Mouse (Mus musculus) layer of hippocampus, postnatal 14 days (tissue): ENCODE results near the gene Adamts17. TPM values are rescaled to one million over a fixed set of nuclear protein-coding genes. Genes with fewer than 3 reads are reported as not detected.
A peak's percentile ranks its signal among the peaks of the same experiment; 100 is the strongest.

Experiments
- DNase-seq, 2 experiments: peaks; one replicate each; pipeline ENCODE4 v3.0.0; 2021 to 2022; ENCODE audit warnings: low spot score in 2 of 2, mixed read lengths in 1 of 2
- total RNA-seq, 2 experiments: library from RNA; stranded (reverse); gene quantifications; 2 replicates each; pipeline ENCODE4 v1.2.3; 2021

Gene Adamts17
- total RNA-seq, 2 experiments from 2014 or later, result 29.6 to 31.8 TPM

DNA sequence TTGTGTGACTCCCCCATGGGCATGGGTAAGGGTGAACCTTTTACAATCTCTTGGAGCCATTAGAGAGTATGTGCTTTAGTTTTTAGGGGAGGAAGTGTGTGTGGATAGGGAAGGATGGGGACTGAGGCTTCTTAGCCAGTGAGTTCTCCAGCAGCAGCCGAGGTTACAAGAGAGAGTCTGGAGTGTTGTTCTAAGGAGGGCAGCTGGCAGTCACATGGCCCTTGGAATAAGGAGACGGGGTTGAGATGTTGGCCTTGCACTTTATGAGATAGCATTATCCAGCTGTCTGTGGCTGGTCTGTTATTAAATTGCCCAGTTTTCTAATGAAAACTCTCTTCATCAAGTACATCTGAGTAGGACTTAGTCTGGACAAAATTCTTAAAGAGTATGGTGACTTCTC is 4.3 kb downstream of the Adamts17 start:
- no peak for DNase-seq

DNA sequence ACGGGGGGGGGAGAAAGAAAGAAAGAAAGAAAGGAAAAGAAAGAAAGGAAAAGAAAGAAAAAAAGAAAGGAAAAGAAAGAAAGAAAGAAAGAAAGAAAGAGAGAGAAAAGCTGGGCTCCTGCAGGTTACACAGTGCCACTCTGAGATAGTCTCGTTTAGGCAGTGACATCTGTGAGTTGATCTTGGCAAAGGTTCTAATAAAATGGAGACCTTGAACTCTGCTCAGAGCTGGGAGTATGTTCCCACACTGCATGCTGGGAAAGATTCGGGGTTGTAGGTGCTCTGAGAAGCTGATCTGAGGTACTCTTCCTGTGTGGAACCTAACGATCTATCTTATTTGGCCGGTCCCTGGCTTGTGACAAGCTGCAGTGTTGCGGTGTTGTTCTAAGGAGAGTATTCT is 7.0 kb downstream of the Adamts17 start:
- DNase-seq, result no peak

- DNase-seq, result no peak
Measured at GRCm38 (mm10) chr7:66847299-66847698, 7.8 kb downstream of the Adamts17 start.

GRCm38 (mm10) chr7:66849316-66849715 is 9.8 kb downstream of the Adamts17 start:
- DNase-seq, result no peak

GRCm38 (mm10) chr7:66852164-66852563 is 12.6 kb downstream of the Adamts17 start:
- DNase-seq, result no peak

GRCm38 (mm10) chr7:66857610-66858009 is 18.1 kb downstream of the Adamts17 start:
- no peak for DNase-seq

GRCm38 (mm10) chr7:66858247-66859075 is 18.9 kb downstream of the Adamts17 start:
- no peak for DNase-seq

- no peak for DNase-seq
Measured at GRCm38 (mm10) chr7:66859220-66859619, 19.7 kb downstream of the Adamts17 start.

- DNase-seq, result no peak
Measured at GRCm38 (mm10) chr7:66866944-66867718, 27.6 kb downstream of the Adamts17 start.

GRCm38 (mm10) chr7:66867719-66868501 is 28.4 kb downstream of the Adamts17 start:
- DNase-seq, result peak; percentile 43 to 67

GRCm38 (mm10) chr7:66871520-66871919 is 32.0 kb downstream of the Adamts17 start:
- DNase-seq, result no peak

DNA sequence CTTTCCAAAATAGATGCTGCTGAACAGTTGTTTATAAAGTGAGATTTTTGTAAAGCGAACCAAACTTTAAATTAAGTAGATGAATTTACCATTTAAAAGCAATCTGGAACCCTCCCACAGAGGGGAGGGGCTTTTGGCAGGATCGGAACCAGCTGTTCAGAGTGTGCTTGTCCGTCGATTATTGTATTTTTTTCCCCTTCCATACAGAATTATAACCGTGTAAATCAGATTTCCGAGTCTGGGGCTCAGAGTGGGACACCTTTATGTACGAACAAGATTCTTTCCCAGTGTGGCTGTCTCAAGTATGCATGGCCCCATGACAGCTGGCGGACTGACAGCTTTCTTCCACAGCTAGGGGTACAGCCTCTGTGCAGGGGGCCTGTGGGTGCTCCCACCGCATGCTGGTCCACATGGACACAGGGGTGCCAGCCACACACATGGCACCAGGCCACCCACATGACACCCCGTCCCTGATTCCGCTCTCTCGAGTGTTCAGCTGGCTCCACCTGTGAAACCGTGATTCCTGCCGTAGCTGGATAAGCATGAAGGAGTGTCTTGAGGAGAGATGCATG is 32.5 kb downstream of the Adamts17 start:
- DNase-seq, result no peak

GRCm38 (mm10) chr7:66873235-66873634 is 33.7 kb downstream of the Adamts17 start:
- no peak for DNase-seq

DNA sequence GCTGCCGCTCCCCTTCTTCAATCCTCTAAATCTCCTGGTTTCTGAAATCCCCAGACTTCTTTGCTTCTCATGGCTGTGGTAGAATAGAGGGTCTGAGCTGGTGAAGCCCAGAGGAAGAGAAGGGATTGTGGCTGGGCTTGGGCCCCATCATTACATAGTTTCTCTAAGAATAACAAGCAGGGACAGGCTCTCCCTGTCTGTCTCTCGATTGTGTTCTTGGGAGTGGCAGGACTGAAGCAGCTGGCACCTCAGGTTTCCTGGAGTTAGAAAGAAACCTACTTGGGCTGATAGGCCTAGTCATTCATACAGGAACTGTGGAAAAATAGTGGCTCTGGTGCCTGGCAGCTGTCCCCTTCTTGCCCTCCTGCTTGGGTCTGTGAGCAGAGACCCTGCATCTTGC is 51.9 kb downstream of the Adamts17 start:
- no peak for DNase-seq

- no peak for DNase-seq
Measured at GRCm38 (mm10) chr7:66892096-66892495, 52.6 kb downstream of the Adamts17 start.

DNA sequence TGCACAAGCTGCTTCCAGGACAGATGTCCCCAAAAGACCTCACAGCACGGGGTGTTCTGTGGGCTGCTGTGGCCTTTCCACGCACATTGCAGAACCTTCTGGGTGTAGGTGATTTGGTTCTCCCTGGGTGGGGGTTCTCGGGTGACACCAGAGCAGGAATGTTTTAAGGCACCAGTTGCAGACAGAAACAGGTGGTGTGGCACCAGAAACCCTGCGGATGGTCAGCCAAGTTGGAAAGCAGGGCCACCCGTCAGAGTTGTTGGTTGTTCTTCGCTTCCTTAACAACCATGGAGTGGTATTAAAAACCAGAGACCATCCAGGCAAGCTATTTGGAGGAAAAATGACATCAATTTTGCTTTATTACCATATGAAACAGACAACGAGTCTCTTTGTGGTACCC is 62.8 kb downstream of the Adamts17 start:
- peak in 1 of 2 experiments; percentile 6 for DNase-seq

GRCm38 (mm10) chr7:66903014-66903413 is 63.5 kb downstream of the Adamts17 start:
- DNase-seq, result peak; percentile 17 to 18

GRCm38 (mm10) chr7:66905941-66906340 is 66.4 kb downstream of the Adamts17 start:
- DNase-seq, result no peak

DNA sequence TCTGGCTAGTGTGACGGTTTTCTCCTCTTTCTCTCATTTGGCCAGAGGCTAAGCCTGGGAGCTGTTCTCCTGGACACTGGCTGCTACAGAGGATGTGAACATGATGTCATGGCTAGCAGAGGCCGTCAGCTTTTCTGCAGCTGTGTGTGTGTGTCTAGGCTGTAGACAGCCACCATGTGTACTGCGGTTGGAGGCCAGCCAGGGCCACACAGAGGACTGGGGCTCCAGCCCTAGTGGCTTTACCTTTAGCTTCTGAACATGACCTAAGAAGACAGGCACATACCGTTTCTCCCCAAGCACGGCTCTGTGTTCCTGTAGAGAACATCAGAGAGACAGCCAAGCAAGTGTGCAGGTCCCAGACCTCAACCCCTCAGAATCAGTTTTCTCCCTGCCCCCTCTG is 73.3 kb downstream of the Adamts17 start:
- DNase-seq, result no peak

DNA sequence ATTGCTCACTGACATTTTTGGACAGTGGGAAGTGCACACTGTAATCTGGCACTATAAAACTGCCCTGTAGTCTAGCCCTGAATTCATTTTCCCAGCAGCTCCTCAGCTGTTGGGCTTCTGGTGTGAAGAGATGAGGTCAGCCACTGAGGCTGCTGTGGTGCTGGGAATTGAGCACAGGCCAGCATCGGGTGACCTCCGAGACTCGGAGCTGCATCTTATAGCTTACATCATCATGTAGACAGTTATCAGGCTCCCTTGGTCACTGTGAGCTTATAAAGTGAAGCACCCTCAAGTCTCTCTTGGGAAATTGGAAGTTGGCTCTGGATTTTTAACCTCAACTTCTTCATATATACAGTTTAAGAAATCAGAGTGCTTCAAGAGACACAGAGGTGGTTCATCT is 84.1 kb downstream of the Adamts17 start:
- DNase-seq, result no peak

- no peak for DNase-seq
Measured at GRCm38 (mm10) chr7:66924104-66924503, 84.6 kb downstream of the Adamts17 start.
